Mouse (Mus musculus): ENCODE data around the gene Sem1. TPM values are rescaled to one million over a fixed set of nuclear protein-coding genes. Genes with fewer than 3 reads are reported as not detected.

Sem1 gene
- polyA plus RNA-seq, 2 experiments, result 124 to 280 TPM

GRCm38 (mm10) chr6:6581849-6582248 is 3.4 kb upstream of the Sem1 start:
- no peak for DNase-seq (ENCODE audit: low spot score)

GRCm38 (mm10) chr6:6577741-6578284 is 650 bp downstream of the Sem1 start:
- no peaks in the 10 kb centered on the region for H3K27me3 ChIP-seq (ENCODE audit: control insufficient read depth, insufficient read depth, low read length)
- no peak for DNase-seq (ENCODE audit: low spot score)
- peaks cover 4% of the 10 kb centered on the region; the same call in 1 of the 2 replicates for H3K4me1 ChIP-seq (ENCODE audit: control insufficient read depth, insufficient read depth, low read length)
- peak overlapping the region; percentile 68 for H3K4me2 ChIP-seq (replicated peaks; ENCODE audit: low read depth, low read length, severe bottlenecking)
- WGBS, result 2% methylated on average over 17 of the region's 17 CpGs
- H3K9me3 ChIP-seq (ENCODE audit: control insufficient read depth, low read length), result no peaks in the 10 kb centered on the region
- peak overlapping the region; percentile 94 for H3K27ac ChIP-seq (replicated peaks; ENCODE audit: low read depth, low read length)
- TF ChIP-seq POLR2A (IDR thresholded peaks at IDR 0.05; ENCODE audit: borderline replicate concordance, extremely low read depth, insufficient read depth, insufficient read length), result no peak
- peak overlapping the region; percentile 93 for H3K4me3 ChIP-seq (replicated peaks; ENCODE audit: low read length)
- peak overlapping the region; percentile 99 for H3K9ac ChIP-seq (ENCODE audit: low read depth, low read length, severe bottlenecking)
- H3K36me3 ChIP-seq (ENCODE audit: control insufficient read depth, insufficient read depth, low read length), result peaks cover 4% of the 10 kb centered on the region
- peak; percentile 54 for ATAC-seq (ENCODE audit: low FRiP score, low read depth)

More at GRCm38 (mm10) chr6:6581849-6582248, 3.4 kb upstream of the Sem1 start:
- Histone ChIP-seq H3K36me3 (ENCODE audit: control insufficient read depth, insufficient read depth, low read length) (no peaks in the 10 kb centered on the region), H3K27me3 (ENCODE audit: control insufficient read depth, insufficient read depth, low read length) (no peaks in the 10 kb centered on the region), H3K27ac (replicated peaks; ENCODE audit: low read depth, low read length) (no peak overlapping the region), H3K9ac (ENCODE audit: low read depth, low read length, severe bottlenecking) (no peak overlapping the region), H3K4me3 (replicated peaks; ENCODE audit: low read length) (no peak overlapping the region), H3K9me3 (ENCODE audit: control insufficient read depth, low read length) (no peaks in the 10 kb centered on the region), H3K4me1 (ENCODE audit: control insufficient read depth, insufficient read depth, low read length) (peaks cover 1% of the 10 kb centered on the region; the same call in 1 of the 2 replicates), H3K4me2 (replicated peaks; ENCODE audit: low read depth, low read length, severe bottlenecking) (no peak overlapping the region)
- ATAC-seq (ENCODE audit: low FRiP score, low read depth), result no peak
- no peak for TF ChIP-seq POLR2A (IDR thresholded peaks at IDR 0.05; ENCODE audit: borderline replicate concordance, extremely low read depth, insufficient read depth, insufficient read length)
- WGBS, result 84% methylated on average over 2 of the region's 2 CpGs

- peaks cover 4% of the 10 kb centered on the region for H3K36me3 ChIP-seq (ENCODE audit: control insufficient read depth, insufficient read depth, low read length)
- no peak for TF ChIP-seq POLR2A (IDR thresholded peaks at IDR 0.05; ENCODE audit: borderline replicate concordance, extremely low read depth, insufficient read depth, insufficient read length)
- H3K4me1 ChIP-seq (ENCODE audit: control insufficient read depth, insufficient read depth, low read length), result peaks cover 4% of the 10 kb centered on the region; the same call in 1 of the 2 replicates
- ATAC-seq (ENCODE audit: low FRiP score, low read depth) (no peak), DNase-seq (ENCODE audit: low spot score) (no peak)
- peak overlapping the region; percentile 93 for H3K4me3 ChIP-seq (replicated peaks; ENCODE audit: low read length)
- no peaks in the 10 kb centered on the region for H3K27me3 ChIP-seq (ENCODE audit: control insufficient read depth, insufficient read depth, low read length)
- H3K9ac ChIP-seq (ENCODE audit: low read depth, low read length, severe bottlenecking), result peak overlapping the region; percentile 99
- H3K4me2 ChIP-seq (replicated peaks; ENCODE audit: low read depth, low read length, severe bottlenecking), result peak overlapping the region; percentile 68
- H3K27ac ChIP-seq (replicated peaks; ENCODE audit: low read depth, low read length), result no peak overlapping the region
- WGBS, result 62% methylated on average over 3 of the region's 3 CpGs
- H3K9me3 ChIP-seq (ENCODE audit: control insufficient read depth, low read length), result no peaks in the 10 kb centered on the region
Measured at GRCm38 (mm10) chr6:6577291-6577690, 1.2 kb downstream of the Sem1 start.

GRCm38 (mm10) chr6:6575796-6576195 is 2.7 kb downstream of the Sem1 start:
- Histone ChIP-seq H3K4me2 (replicated peaks; ENCODE audit: low read depth, low read length, severe bottlenecking) (no peak overlapping the region), H3K4me1 (ENCODE audit: control insufficient read depth, insufficient read depth, low read length) (peaks cover 4% of the 10 kb centered on the region; the same call in 1 of the 2 replicates), H3K9me3 (ENCODE audit: control insufficient read depth, low read length) (no peaks in the 10 kb centered on the region), H3K27me3 (ENCODE audit: control insufficient read depth, insufficient read depth, low read length) (no peaks in the 10 kb centered on the region), H3K36me3 (ENCODE audit: control insufficient read depth, insufficient read depth, low read length) (peaks cover 4% of the 10 kb centered on the region), H3K4me3 (replicated peaks; ENCODE audit: low read length) (no peak overlapping the region), H3K9ac (ENCODE audit: low read depth, low read length, severe bottlenecking) (no peak overlapping the region), H3K27ac (replicated peaks; ENCODE audit: low read depth, low read length) (no peak overlapping the region)
- TF ChIP-seq POLR2A (IDR thresholded peaks at IDR 0.05; ENCODE audit: borderline replicate concordance, extremely low read depth, insufficient read depth, insufficient read length), result no peak
- ATAC-seq (ENCODE audit: low FRiP score, low read depth) (no peak), DNase-seq (ENCODE audit: low spot score) (no peak)
- 84% methylated on average over 4 of the region's 4 CpGs for WGBS

- Histone ChIP-seq H3K4me3 (replicated peaks; ENCODE audit: low read length) (no peak overlapping the region), H3K9ac (ENCODE audit: low read depth, low read length, severe bottlenecking) (no peak overlapping the region), H3K36me3 (ENCODE audit: control insufficient read depth, insufficient read depth, low read length) (no peaks in the 10 kb centered on the region), H3K4me2 (replicated peaks; ENCODE audit: low read depth, low read length, severe bottlenecking) (no peak overlapping the region), H3K27me3 (ENCODE audit: control insufficient read depth, insufficient read depth, low read length) (no peaks in the 10 kb centered on the region), H3K27ac (replicated peaks; ENCODE audit: low read depth, low read length) (no peak overlapping the region), H3K9me3 (ENCODE audit: control insufficient read depth, low read length) (no peaks in the 10 kb centered on the region), H3K4me1 (ENCODE audit: control insufficient read depth, insufficient read depth, low read length) (peaks cover 2% of the 10 kb centered on the region; the same call in 1 of the 2 replicates)
- no peak for TF ChIP-seq POLR2A (IDR thresholded peaks at IDR 0.05; ENCODE audit: borderline replicate concordance, extremely low read depth, insufficient read depth, insufficient read length)
- ATAC-seq (ENCODE audit: low FRiP score, low read depth), result no peak
- 75% methylated on average over 3 of the region's 3 CpGs for WGBS
- DNase-seq (ENCODE audit: low spot score), result no peak
Measured at GRCm38 (mm10) chr6:6568436-6568835, 10.0 kb downstream of the Sem1 start.
